16 mouse cellular contexts compared by ENCODE assay signal in genomic region chr7:46526665-46527154, GRCm38 (mm10).
"Had no signal": no experiment of that assay in that cellular context is flagged by ENCODE, and none has a peak within 500 bp of the region (broad histone marks: within the 10 kb centered on the region; RNA-seq: fewer than 3 reads in every experiment).

No protein-coding gene starts in this region.

- H3K4me3 ChIP-seq: megakaryocyte, embryonic 14.5 days; midbrain, embryonic 10.5 days; midbrain, embryonic 13.5 days; neural tube, embryonic 12.5 days; stomach, embryonic 15.5 days had no signal

- H3K4me1 ChIP-seq: stomach, embryonic 15.5 days had no signal

- DNase-seq: lung, adult 18-20 months; lung, embryonic 14.5 days; lung, postnatal 10 days; lung, postnatal 4 days; right cerebral cortex, postnatal 14 days; thymus, adult 2 months; thymus, postnatal 25 days; thymus, postnatal 4 days had no signal

- H3K27ac ChIP-seq: liver, embryonic 14.5 days; midbrain, embryonic 10.5 days; midbrain, embryonic 13.5 days; neural tube, embryonic 12.5 days; stomach, embryonic 15.5 days; stomach, postnatal 0 days had no signal

- H3K27me3 ChIP-seq: midbrain, embryonic 13.5 days; neural tube, embryonic 12.5 days; stomach, embryonic 15.5 days had no signal

- H3K36me3 ChIP-seq: midbrain, embryonic 10.5 days; midbrain, embryonic 13.5 days; neural tube, embryonic 12.5 days; stomach, embryonic 15.5 days had no signal

- ATAC-seq: midbrain, embryonic 13.5 days; midbrain, embryonic 16.5 days had no signal

- H3K9me3 ChIP-seq: megakaryocyte, embryonic 14.5 days; midbrain, embryonic 10.5 days; midbrain, embryonic 13.5 days; neural tube, embryonic 12.5 days; stomach, embryonic 15.5 days had no signal

- H3K9ac ChIP-seq: liver, embryonic 14.5 days; lung, embryonic 14.5 days; midbrain, embryonic 13.5 days; neural tube, embryonic 12.5 days; stomach, embryonic 15.5 days had no signal
